Mouse (Mus musculus) heart, adult 11 months (tissue): ENCODE measurements around the gene Gsdma3.
"Not testable (repeated sequence)": the region's sequence is repeated elsewhere in the genome, so short reads cannot be mapped to it uniquely, and the experiment has no call there.

ENCODE experiments used
- DNase-seq: peaks from one replicate; pipeline ENCODE4 v3.0.0; 2022

The Gsdma3 gene

GRCm38 (mm10) chr11:98597363-98597762 lies 28.8 kb upstream of the Gsdma3 start:
- DNase-seq: peak; percentile 92

- peak; percentile 79 for DNase-seq
Measured at GRCm38 (mm10) chr11:98597991-98598390, 28.2 kb upstream of the Gsdma3 start, which contains the start of gene Lrrc3c. Gene Lrrc3c (plus strand): TSS chr11:98598291.

- DNase-seq: peak; percentile 87
Measured at GRCm38 (mm10) chr11:98598851-98599290, 27.3 kb upstream of the Gsdma3 start.

- peak; percentile 91 for DNase-seq
Measured at GRCm38 (mm10) chr11:98599291-98599690, 26.9 kb upstream of the Gsdma3 start.

GRCm38 (mm10) chr11:98602090-98602690 lies 24.0 kb upstream of the Gsdma3 start:
- DNase-seq: peak; percentile 76

- peak; percentile 33 for DNase-seq
Measured at GRCm38 (mm10) chr11:98603953-98604352, 22.2 kb upstream of the Gsdma3 start.

- peak; percentile 79 for DNase-seq
Measured at GRCm38 (mm10) chr11:98604911-98605310, 21.2 kb upstream of the Gsdma3 start.

- peak; percentile 73 for DNase-seq
Measured at GRCm38 (mm10) chr11:98606763-98607162, 19.4 kb upstream of the Gsdma3 start.

- DNase-seq: peak; percentile 78
Measured at GRCm38 (mm10) chr11:98620791-98621190, 5.4 kb upstream of the Gsdma3 start.

GRCm38 (mm10) chr11:98623981-98624380 lies 2.2 kb upstream of the Gsdma3 start:
- not testable (repeated sequence) for DNase-seq

GRCm38 (mm10) chr11:98624381-98624780 lies 1.8 kb upstream of the Gsdma3 start:
- DNase-seq: not testable (repeated sequence)

- DNase-seq: peak; percentile 70
Measured at GRCm38 (mm10) chr11:98628706-98629105, 2.5 kb downstream of the Gsdma3 start.

GRCm38 (mm10) chr11:98630646-98631045 lies 4.5 kb downstream of the Gsdma3 start:
- no peak for DNase-seq

GRCm38 (mm10) chr11:98635312-98635970 lies 9.3 kb downstream of the Gsdma3 start:
- peak; percentile 73 for DNase-seq

- peak; percentile 59 for DNase-seq
Measured at GRCm38 (mm10) chr11:98637501-98637900, 11.3 kb downstream of the Gsdma3 start.

- DNase-seq: no peak
Measured at GRCm38 (mm10) chr11:98640091-98640490, 13.9 kb downstream of the Gsdma3 start.

- DNase-seq: no peak
Measured at GRCm38 (mm10) chr11:98644757-98645156, 18.6 kb downstream of the Gsdma3 start.

GRCm38 (mm10) chr11:98645946-98646345 lies 19.8 kb downstream of the Gsdma3 start:
- DNase-seq: no peak

- peak; percentile 66 for DNase-seq
Measured at GRCm38 (mm10) chr11:98646459-98646858, 20.3 kb downstream of the Gsdma3 start, which contains the start of gene Gsdma2. Gene Gsdma2 (plus strand): TSS chr11:98646759.

GRCm38 (mm10) chr11:98655076-98655475 lies 28.9 kb downstream of the Gsdma3 start:
- DNase-seq: peak; percentile 92

- peak; percentile 91 for DNase-seq
Measured at GRCm38 (mm10) chr11:98660517-98660916, 34.4 kb downstream of the Gsdma3 start.

GRCm38 (mm10) chr11:98664091-98664490 lies 37.9 kb downstream of the Gsdma3 start, which contains the start of gene Gsdma:
Gene Gsdma (plus strand): TSS chr11:98664351.
- DNase-seq: no peak

- no peak for DNase-seq
Measured at GRCm38 (mm10) chr11:98668984-98669383, 42.8 kb downstream of the Gsdma3 start.

- DNase-seq: no peak
Measured at GRCm38 (mm10) chr11:98671284-98671815, 45.2 kb downstream of the Gsdma3 start.
